Mouse (Mus musculus) neural tube, embryonic 15.5 days (tissue): ENCODE measurements around the gene Oog1. TPM values are rescaled to one million over a fixed set of nuclear protein-coding genes. Genes with fewer than 3 reads are reported as not detected.
"Not testable (repeated sequence)": the region's sequence is repeated elsewhere in the genome, so short reads cannot be mapped to it uniquely, and the experiment has no call there.

Source experiments
- ATAC-seq: fragments of 200-750 bp; cut with Nextera tagmentation; 2 replicates; pipeline ENCODE4 v1.8.0; 2017; ENCODE audit warnings: mild to moderate bottlenecking, moderate TSS enrichment, moderate library complexity; ENCODE audit not compliant: low FRiP score
- H3K27ac ChIP-seq: fragments of 300-500 bp; sonication (generic); replicated peaks from 2 replicates; pipeline ENCODE4 v1.5.1; 2015; ENCODE audit warnings: mild to moderate bottlenecking, inconsistent platforms
- H3K27me3 ChIP-seq: fragments of 300-500 bp; sonication (generic); replicated peaks from 2 replicates; pipeline ENCODE4 v1.6.1; 2015; ENCODE audit warnings: inconsistent platforms
- H3K36me3 ChIP-seq: fragments of 300-500 bp; sonication (generic); 2 replicates; pipeline ENCODE4 v1.6.1; 2015; ENCODE audit warnings: inconsistent platforms
- H3K4me1 ChIP-seq: fragments of 300-500 bp; sonication (generic); 2 replicates; pipeline ENCODE4 v1.6.1; 2015; ENCODE audit warnings: inconsistent platforms
- H3K4me2 ChIP-seq: fragments of 300-500 bp; sonication (generic); 2 replicates; pipeline ENCODE4 v1.6.1; 2015; ENCODE audit warnings: inconsistent platforms, mild to moderate bottlenecking, moderate library complexity
- H3K4me3 ChIP-seq: fragments of 300-500 bp; sonication (generic); replicated peaks from 2 replicates; pipeline ENCODE4 v1.5.1; 2015; ENCODE audit warnings: mild to moderate bottlenecking, inconsistent platforms
- H3K9ac ChIP-seq: fragments of 300-500 bp; sonication (generic); replicated peaks from 2 replicates; pipeline ENCODE4 v1.6.1; 2015; ENCODE audit warnings: mild to moderate bottlenecking, inconsistent platforms
- H3K9me3 ChIP-seq: fragments of 300-500 bp; sonication (generic); replicated peaks from 2 replicates; pipeline ENCODE4 v1.6.1; 2016; ENCODE audit warnings: inconsistent platforms
- WGBS: fragments of 180-500 bp; shearing (Covaris S2); methylation state at CpG from one replicate; pipeline ENCODE4 v1.1.7; 2015; ENCODE audit warnings: mixed read lengths; 5-methylcytosine and 5-hydroxymethylcytosine counted together
- polyA plus RNA-seq: library from polyadenylated mRNA; unstranded; fragments of >200 nt; fragmentation: Nextera tagmentation; extraction: Ambion mirVana; gene quantifications from 2 replicates; pipeline ENCODE4 v1.2.1, GENCODE M21; 2015

Gene Oog1
- polyA plus RNA-seq: not detected in 2 replicates

- H3K9me3 ChIP-seq, H3K27ac ChIP-seq, H3K4me3 ChIP-seq, H3K27me3 ChIP-seq, H3K4me2 ChIP-seq, ATAC-seq, H3K36me3 ChIP-seq, H3K4me1 ChIP-seq, H3K9ac ChIP-seq: not testable (repeated sequence)
- 67% methylated on average over 1 of the region's 2 CpGs for WGBS
These were observed at the start of gene Oog1 for GRCm38 (mm10) chr12:87602388-87602787. Gene Oog1, plus strand, starts transcription at chr12:87602688.

GRCm38 (mm10) chr12:87601388-87601787 is 1.1 kb upstream of the Oog1 start:
- not testable (repeated sequence) for H3K27me3 ChIP-seq, H3K36me3 ChIP-seq, H3K4me1 ChIP-seq, ATAC-seq, H3K9me3 ChIP-seq, H3K4me3 ChIP-seq, H3K9ac ChIP-seq, H3K4me2 ChIP-seq, H3K27ac ChIP-seq
- 4% methylated on average over 2 of the region's 2 CpGs for WGBS

GRCm38 (mm10) chr12:87618569-87618968 is 16.1 kb downstream of the Oog1 start, which contains the start of gene Gm4027:
Gene Gm4027, plus strand, starts transcription at chr12:87618869.
- not testable (repeated sequence) for H3K4me3 ChIP-seq, ATAC-seq, H3K27me3 ChIP-seq, H3K9ac ChIP-seq, H3K4me2 ChIP-seq, H3K4me1 ChIP-seq, H3K9me3 ChIP-seq, H3K36me3 ChIP-seq, H3K27ac ChIP-seq
- 91% methylated on average over 5 of the region's 7 CpGs for WGBS

GRCm38 (mm10) chr12:87644520-87644919 is 42.0 kb downstream of the Oog1 start, which contains the start of gene Gm16381:
Gene Gm16381, minus strand, starts transcription at chr12:87644620.
- not testable (repeated sequence) for H3K27ac ChIP-seq, H3K4me3 ChIP-seq, H3K36me3 ChIP-seq, H3K27me3 ChIP-seq, H3K4me1 ChIP-seq, H3K9me3 ChIP-seq, ATAC-seq, H3K9ac ChIP-seq, H3K4me2 ChIP-seq
- 94% methylated on average over 2 of the region's 2 CpGs for WGBS

GRCm38 (mm10) chr12:87652916-87653703 is 50.6 kb downstream of the Oog1 start:
- not testable (repeated sequence) for H3K4me3 ChIP-seq, H3K36me3 ChIP-seq, H3K4me1 ChIP-seq, H3K27ac ChIP-seq, H3K9ac ChIP-seq, H3K9me3 ChIP-seq, H3K27me3 ChIP-seq, H3K4me2 ChIP-seq, ATAC-seq
- 75% methylated on average over 2 of the region's 4 CpGs for WGBS

Other genes with a start within 250 kb of the Oog1 start
- gene Sptlc2, start 214.3 kb upstream of the Oog1 start, polyA plus RNA-seq: 64.6 and 74.8 TPM in 2 replicates
- gene Slirp, start 158.8 kb upstream of the Oog1 start, polyA plus RNA-seq: 246 and 286 TPM in 2 replicates
- gene Alkbh1, start 158.7 kb upstream of the Oog1 start, polyA plus RNA-seq: 41.5 and 42.9 TPM in 2 replicates
- 96.2 and 107 TPM in 2 replicates for gene Snw1, start 130.4 kb upstream of the Oog1 start, polyA plus RNA-seq
- gene Gm5788, start 108.0 kb upstream of the Oog1 start, polyA plus RNA-seq: not detected in 2 replicates
- gene Gm8300, start 88.4 kb upstream of the Oog1 start, polyA plus RNA-seq: not detected in 2 replicates
- gene Gm4027, start 16.2 kb downstream of the Oog1 start, polyA plus RNA-seq: not detected in 2 replicates
- not detected in 2 replicates for gene Gm16381, start 41.9 kb downstream of the Oog1 start, polyA plus RNA-seq
- gene Gm21319, start 173.1 kb downstream of the Oog1 start, polyA plus RNA-seq: not detected in 2 replicates
- not detected in 2 replicates for gene Gm21936, start 192.8 kb downstream of the Oog1 start, polyA plus RNA-seq
- gene BB287469, start 213.9 kb downstream of the Oog1 start, polyA plus RNA-seq: not detected in 2 replicates
- not detected in 2 replicates for gene Gm2001, start 239.7 kb downstream of the Oog1 start, polyA plus RNA-seq